ENCODE assay signal across 11 mouse cellular contexts in the genomic region with DNA sequence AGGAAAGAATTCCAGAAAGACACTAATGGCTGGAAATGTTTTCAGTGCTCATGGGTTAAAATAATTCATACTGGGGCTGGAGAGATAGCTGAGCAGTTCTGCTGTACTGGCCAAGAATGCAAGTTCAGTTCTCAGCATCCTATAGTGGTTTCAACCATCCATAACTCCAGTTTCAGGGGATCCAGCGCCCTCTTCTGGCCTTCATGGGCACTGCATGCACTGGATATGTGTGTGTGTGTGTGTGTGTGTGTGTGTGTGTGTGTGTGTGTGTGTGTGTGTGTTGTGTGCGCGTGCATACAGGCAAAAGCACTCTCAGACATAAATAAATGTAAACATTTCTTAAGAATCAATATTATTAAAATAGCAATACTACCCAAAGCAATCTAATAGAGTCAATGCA. TPM values are rescaled to one million over a fixed set of nuclear protein-coding genes. Genes with fewer than 3 reads are reported as not detected.
DNase-seq lines count a peak whose midpoint lies in the region; ATAC-seq and TF ChIP-seq lines count a peak whose summit lies in the region.
"Had no signal": no experiment of that assay in that cellular context is flagged by ENCODE, and none has a peak within 500 bp of the region (broad histone marks: within the 10 kb centered on the region; RNA-seq: fewer than 3 reads in every experiment).

No protein-coding gene starts in this region.

- H3K4me3 ChIP-seq in heart, postnatal 0 days (ENCODE audit: low read depth, low read length): no peak overlapping the region
- no peak overlapping the region for H3K4me3 ChIP-seq in testis, adult 2 months (ENCODE audit: control insufficient read depth, low read depth, low read length)
- no peak overlapping the region for H3K4me3 ChIP-seq in bone marrow macrophage, adult 2 months (ENCODE audit: insufficient read depth, low read length)
- H3K4me3 ChIP-seq: embryonic facial prominence, embryonic 12.5 days; megakaryocyte, embryonic 14.5 days had no signal

- TF ChIP-seq CTCF in heart, postnatal 0 days (IDR thresholded peaks at IDR 0.05; ENCODE audit: low read depth): peak; percentile 54
- peak; percentile 76; the same call in 1 of the 2 replicates for TF ChIP-seq CTCF in testis, adult 2 months (IDR thresholded peaks at IDR 0.05; ENCODE audit: control insufficient read depth, insufficient read depth, insufficient replicate concordance, low read depth, low read length)
- peak; percentile 63 for TF ChIP-seq CTCF in bone marrow macrophage, adult 2 months (IDR thresholded peaks at IDR 0.05; ENCODE audit: low read depth, low read length)

- H3K36me3 ChIP-seq in heart, postnatal 0 days (replicated peaks; ENCODE audit: control insufficient read depth, insufficient read depth, low read length): peaks cover 9% of the 10 kb centered on the region; the same call in 1 of the 2 replicates
- H3K36me3 ChIP-seq in testis, adult 2 months (ENCODE audit: control insufficient read depth, insufficient read depth, low read length): no peaks in the 10 kb centered on the region

- TF ChIP-seq POLR2A in testis, adult 2 months (IDR thresholded peaks at IDR 0.05; ENCODE audit: control insufficient read depth, low read depth, low read length): no peak
- TF ChIP-seq POLR2A in bone marrow macrophage, adult 2 months (IDR thresholded peaks at IDR 0.05; ENCODE audit: borderline replicate concordance, low read depth, low read length): no peak

- H3K9ac ChIP-seq in heart, postnatal 0 days (replicated peaks; ENCODE audit: low read depth, low read length): no peak overlapping the region
- H3K9ac ChIP-seq: embryonic facial prominence, embryonic 12.5 days had no signal

- 71% methylated on average over 3 of the region's 3 CpGs for WGBS in heart, postnatal 0 days

- no peak overlapping the region for H3K4me2 ChIP-seq in heart, postnatal 0 days (ENCODE audit: low read depth, low read length)
- H3K4me2 ChIP-seq: embryonic facial prominence, embryonic 12.5 days had no signal

- TF ChIP-seq EP300 in heart, postnatal 0 days (IDR thresholded peaks at IDR 0.05; ENCODE audit: low read depth): no peak

- no peaks in the 10 kb centered on the region for H3K27me3 ChIP-seq in heart, postnatal 0 days (ENCODE audit: control insufficient read depth, insufficient read depth, low read length)
- no peaks in the 10 kb centered on the region for H3K27me3 ChIP-seq in testis, adult 2 months (ENCODE audit: control insufficient read depth, insufficient read depth, low read length)
- H3K27me3 ChIP-seq: embryonic facial prominence, embryonic 12.5 days; megakaryocyte, embryonic 14.5 days had no signal

- peaks cover 57% of the 10 kb centered on the region for H3K4me1 ChIP-seq in heart, postnatal 0 days (ENCODE audit: control insufficient read depth, insufficient read depth)
- no peaks in the 10 kb centered on the region; the same call in 1 of the 2 replicates for H3K4me1 ChIP-seq in testis, adult 2 months (ENCODE audit: control insufficient read depth, insufficient read depth, low read length)
- H3K4me1 ChIP-seq in bone marrow macrophage, adult 2 months (ENCODE audit: control insufficient read depth, insufficient read depth, low read length): peaks cover 42% of the 10 kb centered on the region

- ATAC-seq in heart, postnatal 0 days (ENCODE audit: insufficient read depth, low read depth): no peak
- no peak for ATAC-seq in cerebellum, adult (ENCODE audit: insufficient number of reproducible peaks, low FRiP score, low TSS enrichment)

- H3K9me3 ChIP-seq in heart, postnatal 0 days (replicated peaks; ENCODE audit: control insufficient read depth, low read length): no peaks in the 10 kb centered on the region
- H3K9me3 ChIP-seq: embryonic facial prominence, embryonic 12.5 days had no signal

- no peak overlapping the region for H3K27ac ChIP-seq in heart, postnatal 0 days (ENCODE audit: low read depth)
- H3K27ac ChIP-seq in testis, adult 2 months (ENCODE audit: control insufficient read depth, insufficient read depth, low read depth, low read length): no peak overlapping the region
- no peak overlapping the region for H3K27ac ChIP-seq in bone marrow macrophage, adult 2 months (ENCODE audit: insufficient read depth, low read depth, low read length)
- H3K27ac ChIP-seq: embryonic facial prominence, embryonic 12.5 days had no signal

- no peak for DNase-seq in heart, postnatal 0 days (ENCODE audit: low spot score)
- no peak for DNase-seq in heart, adult 18-20 months
- no peak for DNase-seq in testis, postnatal 10 days (ENCODE audit: low spot score)
- peak; percentile 32 to 37 for DNase-seq in thymus, postnatal 36 days
- no peak for DNase-seq in heart, postnatal 4 days
- DNase-seq: right cerebral cortex, postnatal 14 days had no signal

RNA-seq across cellular contexts. Expression of a gene that starts 22.8 kb away (rescaled TPM):
- total RNA-seq in heart, postnatal 0 days (2014; rRNA removed; ENCODE audit: low replicate concordance): 120 and 135 TPM in 2 replicates
- 140 and 168 TPM in 2 replicates for polyA plus RNA-seq in heart, postnatal 0 days (2015; fragmentation: Nextera tagmentation; extraction: Ambion mirVana)
- 10 to 100 TPM; 62.9 to 67.0 TPM for total RNA-seq in heart, adult 18-20 months (2021)
- 0.63 and 1.3 TPM in 2 replicates for polyA plus RNA-seq in testis, adult 2 months (2012; rRNA removed)
- 98.5 and 98.7 TPM in 2 replicates for polyA plus RNA-seq in bone marrow macrophage, adult 2 months (2012; ENCODE audit: insufficient read depth, insufficient read length, missing spikeins)
- total RNA-seq in heart, postnatal 4 days (2021): 100 to 1,000 TPM; 214 to 233 TPM

RNA-seq across cellular contexts. Expression of a gene that starts 51.8 kb away (rescaled TPM):
- total RNA-seq in heart, postnatal 0 days (2014; rRNA removed; ENCODE audit: low replicate concordance): 7.1 and 8.4 TPM in 2 replicates
- polyA plus RNA-seq in heart, postnatal 0 days (2015; fragmentation: Nextera tagmentation; extraction: Ambion mirVana): 5.1 and 5.6 TPM in 2 replicates
- 1 to 10 TPM; 2.4 to 2.9 TPM for total RNA-seq in heart, adult 18-20 months (2021)
- 0.12 and 1.2 TPM in 2 replicates for polyA plus RNA-seq in testis, adult 2 months (2012; rRNA removed)
- polyA plus RNA-seq in bone marrow macrophage, adult 2 months (2012; ENCODE audit: insufficient read depth, insufficient read length, missing spikeins): not detected in 2 replicates
- total RNA-seq in heart, postnatal 4 days (2021): 1 to 10 TPM; 4.3 to 5.1 TPM

Comparison
In these comparisons a context has a peak if more than half of its experiments do, and no peak if none do; other contexts are left out.
1. DNase-seq: peak in thymus, postnatal 36 days (2 of 2); none in heart, postnatal 0 days (single experiment), heart, adult 18-20 months (0 of 2), testis, postnatal 10 days (single experiment) and heart, postnatal 4 days (single experiment).
2. Peak in every context shown above with its lines, with median percentiles within 50 percentile points of each other: CTCF ChIP-seq.